Mouse (Mus musculus): ENCODE results near the gene Luzp1.

Gene Luzp1

GRCm38 (mm10) chr4:136546279-136547045 lies 76.9 kb downstream of the Luzp1 start:
- DNase-seq (ENCODE audit: low read depth, low spot score): no peak

- DNase-seq (ENCODE audit: low read depth, low spot score): no peak
Observed at GRCm38 (mm10) chr4:136547721-136548120, 78.2 kb downstream of the Luzp1 start.

- peak; percentile 20 for DNase-seq (ENCODE audit: low read depth, low spot score)
Observed at GRCm38 (mm10) chr4:136548381-136548801, 78.8 kb downstream of the Luzp1 start.

GRCm38 (mm10) chr4:136553108-136553507 lies 83.5 kb downstream of the Luzp1 start:
- DNase-seq (ENCODE audit: low read depth, low spot score): no peak

- DNase-seq (ENCODE audit: low read depth, low spot score): no peak
Observed at GRCm38 (mm10) chr4:136557638-136558037, 88.1 kb downstream of the Luzp1 start.

- DNase-seq (ENCODE audit: low read depth, low spot score): no peak
Observed at GRCm38 (mm10) chr4:136559690-136560089, 90.1 kb downstream of the Luzp1 start.

GRCm38 (mm10) chr4:136560270-136560991 lies 90.9 kb downstream of the Luzp1 start:
- DNase-seq (ENCODE audit: low read depth, low spot score): no peak

- no peak for DNase-seq (ENCODE audit: low read depth, low spot score)
Observed at GRCm38 (mm10) chr4:136562755-136563154, 93.2 kb downstream of the Luzp1 start.

GRCm38 (mm10) chr4:136568629-136569028 lies 99.1 kb downstream of the Luzp1 start:
- DNase-seq (ENCODE audit: low read depth, low spot score): peak; percentile 42

- peak; percentile 74 for DNase-seq (ENCODE audit: low read depth, low spot score)
Observed at GRCm38 (mm10) chr4:136569998-136570397, 100.4 kb downstream of the Luzp1 start.

- DNase-seq (ENCODE audit: low read depth, low spot score): peak; percentile 29
Observed at GRCm38 (mm10) chr4:136581885-136582284, 112.3 kb downstream of the Luzp1 start.

GRCm38 (mm10) chr4:136587221-136587827 lies 117.8 kb downstream of the Luzp1 start:
- DNase-seq (ENCODE audit: low read depth, low spot score): no peak

GRCm38 (mm10) chr4:136588003-136588402 lies 118.4 kb downstream of the Luzp1 start:
- DNase-seq (ENCODE audit: low read depth, low spot score): no peak

GRCm38 (mm10) chr4:136592111-136592510 lies 122.5 kb downstream of the Luzp1 start:
- no peak for DNase-seq (ENCODE audit: low read depth, low spot score)

GRCm38 (mm10) chr4:136594006-136594405 lies 124.4 kb downstream of the Luzp1 start:
- peak; percentile 61 for DNase-seq (ENCODE audit: low read depth, low spot score)

GRCm38 (mm10) chr4:136595221-136595620 lies 125.7 kb downstream of the Luzp1 start:
- no peak for DNase-seq (ENCODE audit: low read depth, low spot score)

GRCm38 (mm10) chr4:136598268-136598876 lies 128.8 kb downstream of the Luzp1 start:
- peak; percentile 80 for DNase-seq (ENCODE audit: low read depth, low spot score)

- DNase-seq (ENCODE audit: low read depth, low spot score): peak; percentile 20
Observed at GRCm38 (mm10) chr4:136599869-136600268, 130.3 kb downstream of the Luzp1 start.

- DNase-seq (ENCODE audit: low read depth, low spot score): no peak
Observed at GRCm38 (mm10) chr4:136600536-136600935, 131.0 kb downstream of the Luzp1 start.

GRCm38 (mm10) chr4:136601476-136601875 lies 131.9 kb downstream of the Luzp1 start:
- peak; percentile 76 for DNase-seq (ENCODE audit: low read depth, low spot score)

GRCm38 (mm10) chr4:136602018-136602554 lies 132.5 kb downstream of the Luzp1 start:
- DNase-seq (ENCODE audit: low read depth, low spot score): peak; percentile 51

GRCm38 (mm10) chr4:136602568-136602967 lies 133.0 kb downstream of the Luzp1 start, which contains the start of gene Kdm1a:
Kdm1a (minus strand) TSS chr4:136602723.
- peak; percentile 90 for DNase-seq (ENCODE audit: low read depth, low spot score)
